Mouse (Mus musculus) megakaryocyte, embryonic 14.5 days (primary cell): ENCODE results near the gene Fyn. TPM values are rescaled to one million over a fixed set of nuclear protein-coding genes. Genes with fewer than 3 reads are reported as not detected.

Source experiments
- H3K27me3 ChIP-seq: replicated peaks from 2 replicates; pipeline ENCODE3; 2012; ENCODE audit warnings: inconsistent platforms
- H3K36me3 ChIP-seq: replicated peaks from 2 replicates; pipeline ENCODE3; 2012; ENCODE audit warnings: low read length, inconsistent platforms, mixed read lengths
- H3K4me1 ChIP-seq: 2 replicates; pipeline ENCODE4 v1.6.1; 2012; ENCODE audit warnings: inconsistent platforms
- H3K4me3 ChIP-seq: replicated peaks from 2 replicates; pipeline ENCODE3; 2012; ENCODE audit warnings: moderate library complexity, mild to moderate bottlenecking, inconsistent platforms
- H3K9me3 ChIP-seq: 2 replicates; pipeline ENCODE4 v1.6.1; 2012; ENCODE audit warnings: inconsistent platforms
- FLI1 ChIP-seq: IDR thresholded peaks from 2 replicates; pipeline ENCODE4 v1.6.1; 2012; ENCODE audit warnings: low read length, inconsistent platforms, mixed read lengths
- GATA1 ChIP-seq: IDR thresholded peaks from 3 replicates; pipeline ENCODE4 v1.6.1; 2012; ENCODE audit warnings: mixed read lengths, low read length, inconsistent platforms, borderline replicate concordance
- polyA plus RNA-seq: library from polyadenylated mRNA; stranded (reverse); fragments of >175 nt; gene quantifications from 2 replicates; pipeline ENCODE4 v1.2.3, GENCODE M21; 2012; ENCODE audit warnings: low replicate concordance; ENCODE audit not compliant: insufficient read depth

The Fyn gene
- polyA plus RNA-seq = 43.3 and 55.0 TPM in 2 replicates

- H3K9me3 ChIP-seq = no peaks in the 10 kb centered on the region
- peak within 1 kb of the TSS; percentile 98 for H3K4me3 ChIP-seq
- peaks cover 56% of the 10 kb centered on the region for H3K4me1 ChIP-seq
- H3K27me3 ChIP-seq = no peaks in the 10 kb centered on the region
- peaks cover 18% of the 10 kb centered on the region for H3K36me3 ChIP-seq
- TF ChIP-seq GATA1 = no peak
- no peak for TF ChIP-seq FLI1
Measured at GRCm38 (mm10) chr10:39368572-39369135, at the start of gene Fyn. Gene Fyn, plus strand, starts transcription at chr10:39368855.

GRCm38 (mm10) chr10:39320798-39321622, 47.6 kb upstream of the Fyn start:
- Histone ChIP-seq H3K4me3 (no peak overlapping the region), H3K9me3 (0 out of 2 replicates have a peak, but pooled peaks cover 2% of the 10 kb centered on the region), H3K27me3 (peaks cover 13% of the 10 kb centered on the region), H3K36me3 (no peaks in the 10 kb centered on the region), H3K4me1 (peaks cover 5% of the 10 kb centered on the region; the same call in 1 of the 2 replicates)
- TF ChIP-seq FLI1 = no peak
- TF ChIP-seq GATA1 = no peak

GRCm38 (mm10) chr10:39321623-39321985, 47.1 kb upstream of the Fyn start:
- Histone ChIP-seq H3K4me1 (peaks cover 2% of the 10 kb centered on the region; the same call in 1 of the 2 replicates), H3K4me3 (no peak overlapping the region)
- TF ChIP-seq GATA1 (no peak), FLI1 (no peak)

GRCm38 (mm10) chr10:39322143-39322542, 46.5 kb upstream of the Fyn start:
- Histone ChIP-seq H3K27me3 (peaks cover 13% of the 10 kb centered on the region), H3K9me3 (0 out of 2 replicates have a peak, but pooled peaks cover 2% of the 10 kb centered on the region), H3K4me3 (no peak overlapping the region), H3K4me1 (no peaks in the 10 kb centered on the region), H3K36me3 (no peaks in the 10 kb centered on the region)
- no peak for TF ChIP-seq FLI1
- no peak for TF ChIP-seq GATA1

More at GRCm38 (mm10) chr10:39321623-39321985, 47.1 kb upstream of the Fyn start:
- peaks cover 13% of the 10 kb centered on the region for H3K27me3 ChIP-seq
- H3K9me3 ChIP-seq = 0 out of 2 replicates have a peak, but pooled peaks cover 2% of the 10 kb centered on the region
- H3K36me3 ChIP-seq = no peaks in the 10 kb centered on the region

GRCm38 (mm10) chr10:39324291-39324690, 44.4 kb upstream of the Fyn start:
- Histone ChIP-seq H3K4me3 (no peak overlapping the region), H3K4me1 (0 out of 2 replicates have a peak, but pooled peaks cover 2% of the 10 kb centered on the region)
- no peak for TF ChIP-seq GATA1
- TF ChIP-seq FLI1 = no peak

GRCm38 (mm10) chr10:39328661-39329060, 40.0 kb upstream of the Fyn start:
- H3K36me3 ChIP-seq = no peaks in the 10 kb centered on the region
- no peak for TF ChIP-seq FLI1
- no peak for TF ChIP-seq GATA1
- H3K4me3 ChIP-seq = no peak overlapping the region

More at GRCm38 (mm10) chr10:39324291-39324690, 44.4 kb upstream of the Fyn start:
- no peaks in the 10 kb centered on the region for H3K36me3 ChIP-seq
- H3K27me3 ChIP-seq = peaks cover 11% of the 10 kb centered on the region
- H3K9me3 ChIP-seq = no peaks in the 10 kb centered on the region

GRCm38 (mm10) chr10:39334320-39334719, 34.3 kb upstream of the Fyn start:
- Histone ChIP-seq H3K4me3 (no peak overlapping the region), H3K27me3 (no peaks in the 10 kb centered on the region), H3K36me3 (no peaks in the 10 kb centered on the region), H3K9me3 (peaks cover 21% of the 10 kb centered on the region), H3K4me1 (peaks cover 17% of the 10 kb centered on the region)
- TF ChIP-seq GATA1 (no peak), FLI1 (no peak)

More at GRCm38 (mm10) chr10:39328661-39329060, 40.0 kb upstream of the Fyn start:
- H3K9me3 ChIP-seq = peaks cover 18% of the 10 kb centered on the region
- no peaks in the 10 kb centered on the region for H3K27me3 ChIP-seq
- H3K4me1 ChIP-seq = 0 out of 2 replicates have a peak, but pooled peaks cover 3% of the 10 kb centered on the region

- Histone ChIP-seq H3K9me3 (peaks cover 18% of the 10 kb centered on the region), H3K4me3 (no peak overlapping the region), H3K36me3 (no peaks in the 10 kb centered on the region), H3K4me1 (peaks cover 24% of the 10 kb centered on the region), H3K27me3 (no peaks in the 10 kb centered on the region)
- TF ChIP-seq GATA1 (no peak), FLI1 (no peak)
Measured at GRCm38 (mm10) chr10:39335880-39336279, 32.8 kb upstream of the Fyn start.

GRCm38 (mm10) chr10:39339189-39339968, 29.3 kb upstream of the Fyn start:
- Histone ChIP-seq H3K36me3 (no peaks in the 10 kb centered on the region), H3K4me3 (no peak overlapping the region), H3K27me3 (peaks cover 1% of the 10 kb centered on the region), H3K9me3 (peaks cover 7% of the 10 kb centered on the region), H3K4me1 (peaks cover 37% of the 10 kb centered on the region)
- TF ChIP-seq FLI1 (no peak), GATA1 (no peak)
